Mouse (Mus musculus) heart, adult 2 months (tissue): ENCODE data around the gene Cd36.

Experiments used
- EP300 ChIP-seq: fragments of 200-500 bp; IDR thresholded peaks from 2 replicates; pipeline ENCODE4 v1.6.1; 2011; ENCODE audit warnings: low read depth, low read length, control low read depth; ENCODE audit not compliant: insufficient read depth
- POLR2A ChIP-seq: fragments of 200-500 bp; IDR thresholded peaks from 2 replicates; pipeline ENCODE4 v1.6.1; 2011; ENCODE audit warnings: mild to moderate bottlenecking, low read depth, low read length, control low read depth; ENCODE audit not compliant: insufficient read depth

DNA sequence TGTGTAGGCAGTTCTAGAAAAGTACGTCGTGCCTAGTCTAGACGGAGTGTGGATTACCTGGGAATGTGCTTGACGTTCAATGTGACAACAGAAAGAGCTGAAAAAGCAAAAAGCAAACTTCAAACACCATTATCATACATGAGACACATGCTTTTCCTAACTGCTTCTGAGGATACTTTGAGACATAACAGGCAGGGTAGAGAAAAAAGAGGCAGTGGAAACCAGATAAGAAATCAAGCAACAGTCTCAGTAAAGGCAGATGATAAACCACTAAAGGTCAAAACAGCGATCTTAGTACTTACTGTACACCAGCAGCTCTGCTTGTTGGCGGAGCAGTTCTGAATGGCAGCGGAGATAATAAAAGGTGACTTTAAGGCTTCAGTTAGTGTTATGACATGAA is 11.6 kb downstream of the Cd36 start:
- TF ChIP-seq POLR2A (no peak), EP300 (no peak)
